In genomic region chr8:11911639-11912450, GRCm38 (mm10) we compare ENCODE assay signal across 12 mouse cellular contexts.
DNase-seq lines count a peak whose midpoint lies in the region; ATAC-seq and TF ChIP-seq lines count a peak whose summit lies in the region.
"Had no signal": no experiment of that assay in that cellular context is flagged by ENCODE, and none has a peak within 500 bp of the region (broad histone marks: within the 10 kb centered on the region; RNA-seq: fewer than 3 reads in every experiment).

No protein-coding gene starts in this region.

- H3K9ac ChIP-seq in liver, embryonic 11.5 days (ENCODE audit: low read depth, low read length), result no peak overlapping the region
- H3K9ac ChIP-seq in intestine, postnatal 0 days (ENCODE audit: low read depth, low read length), result no peak overlapping the region

- no peaks in the 10 kb centered on the region for H3K9me3 ChIP-seq in liver, embryonic 11.5 days (ENCODE audit: control insufficient read depth, low read length)
- no peaks in the 10 kb centered on the region for H3K9me3 ChIP-seq in intestine, postnatal 0 days (ENCODE audit: control insufficient read depth)

- no peaks in the 10 kb centered on the region for H3K4me1 ChIP-seq in liver, embryonic 11.5 days (replicated peaks; ENCODE audit: control insufficient read depth, insufficient read depth, low read length)
- no peaks in the 10 kb centered on the region for H3K4me1 ChIP-seq in intestine, postnatal 0 days (replicated peaks; ENCODE audit: control insufficient read depth, insufficient read depth, low read length)
- no peaks in the 10 kb centered on the region for H3K4me1 ChIP-seq in cerebellum, adult 2 months (ENCODE audit: control insufficient read depth, insufficient read depth, low read length)

- H3K4me3 ChIP-seq in liver, embryonic 11.5 days (ENCODE audit: low read depth, low read length), result no peak overlapping the region
- H3K4me3 ChIP-seq in intestine, postnatal 0 days (ENCODE audit: low read depth, low read length), result no peak overlapping the region
- H3K4me3 ChIP-seq in cerebellum, adult 2 months (replicated peaks; ENCODE audit: insufficient read depth, low read depth, low read length), result no peak overlapping the region

- no peak for TF ChIP-seq CTCF in intestine, postnatal 0 days (IDR thresholded peaks at IDR 0.05; ENCODE audit: low read depth)
- TF ChIP-seq CTCF in cerebellum, adult 2 months (IDR thresholded peaks at IDR 0.05; ENCODE audit: borderline replicate concordance, insufficient read depth, low read depth, low read length), result no peak

- H3K4me2 ChIP-seq in liver, embryonic 11.5 days, result no peak overlapping the region
- peak overlapping the region; percentile 48 for H3K4me2 ChIP-seq in intestine, postnatal 0 days (replicated peaks; ENCODE audit: low read depth)

- no peaks in the 10 kb centered on the region for H3K36me3 ChIP-seq in liver, embryonic 11.5 days (ENCODE audit: control insufficient read depth, insufficient read depth, low read length)
- H3K36me3 ChIP-seq in intestine, postnatal 0 days (ENCODE audit: control insufficient read depth, insufficient read depth), result no peaks in the 10 kb centered on the region

- DNase-seq in liver, result peak; percentile 9
- no peak for DNase-seq in liver, embryonic 11.5 days (ENCODE audit: low spot score)
- peak; percentile 32 to 67 for DNase-seq in lung, postnatal 4 days
- no peak for DNase-seq in cerebellum, adult 2 months
- DNase-seq in right cerebral cortex, adult 18-20 months, result no peak
- no peak for DNase-seq in layer of hippocampus, adult 11-12 months (ENCODE audit: low spot score)
- no peak for DNase-seq in testis, postnatal 10 days (ENCODE audit: low spot score)
- DNase-seq: cerebellum, postnatal 25 days; gastrocnemius, postnatal 14 days; heart, postnatal 10 days; retina, postnatal 1 day had no signal

- WGBS in liver, embryonic 11.5 days, result 75% methylated on average over 18 of the region's 18 CpGs
- 31% methylated on average over 18 of the region's 18 CpGs for WGBS in intestine, postnatal 0 days
- WGBS in cerebellum, adult 2 months, result 54% methylated on average over 18 of the region's 18 CpGs

- no peak for TF ChIP-seq POLR2A in cerebellum, adult 2 months (IDR thresholded peaks at IDR 0.05; ENCODE audit: borderline replicate concordance, insufficient read depth, low read length)

- H3K27me3 ChIP-seq in liver, embryonic 11.5 days (replicated peaks; ENCODE audit: control insufficient read depth, insufficient read depth, low read length), result no peaks in the 10 kb centered on the region
- H3K27me3 ChIP-seq in intestine, postnatal 0 days (replicated peaks; ENCODE audit: control insufficient read depth, insufficient read depth, low read length), result peaks cover 6% of the 10 kb centered on the region; the same call in 1 of the 2 replicates
- H3K27me3 ChIP-seq in cerebellum, adult 2 months (ENCODE audit: control insufficient read depth, insufficient read depth, low read length), result no peaks in the 10 kb centered on the region

- no peak for ATAC-seq in liver, embryonic 11.5 days (replicated peaks; ENCODE audit: low FRiP score)
- peak; percentile 89 for ATAC-seq in intestine, postnatal 0 days

- H3K27ac ChIP-seq in liver, embryonic 11.5 days (ENCODE audit: low read depth, low read length), result no peak overlapping the region
- H3K27ac ChIP-seq in intestine, postnatal 0 days (ENCODE audit: low read depth, low read length), result no peak overlapping the region
- H3K27ac ChIP-seq in cerebellum, adult 2 months (ENCODE audit: insufficient read depth, low read length), result no peak overlapping the region

Comparison
In these comparisons a context has a peak if more than half of its experiments do, and no peak if none do; other contexts are left out.
1. DNase-seq: peak in liver (single experiment) and lung, postnatal 4 days (2 of 2); none in liver, embryonic 11.5 days (single experiment), cerebellum, adult 2 months (0 of 2), right cerebral cortex, adult 18-20 months (single experiment), layer of hippocampus, adult 11-12 months (single experiment) and testis, postnatal 10 days (single experiment).